Mouse (Mus musculus): Measurements from ENCODE around the gene Pepd. TPM values are rescaled to one million over a fixed set of nuclear protein-coding genes. Genes with fewer than 3 reads are reported as not detected.

The Pepd gene
- 62.7 and 68.6 TPM in 2 replicates for polyA plus RNA-seq (2015; fragmentation: Nextera tagmentation; extraction: Ambion mirVana)

GRCm38 (mm10) chr7:34911919-34912897 is at the start of gene Pepd:
Gene Pepd (plus strand): TSS chr7:34912379.
- WGBS: 7% methylated on average over 43 of the region's 44 CpGs
- peak within 1 kb of the TSS; percentile 83 for H3K4me2 ChIP-seq (ENCODE audit: low read length)
- H3K36me3 ChIP-seq (ENCODE audit: control insufficient read depth, insufficient read depth, low read length): no peaks in the 10 kb centered on the region
- no peaks in the 10 kb centered on the region for H3K27me3 ChIP-seq (ENCODE audit: control insufficient read depth, insufficient read depth, low read depth, low read length)
- H3K4me3 ChIP-seq (ENCODE audit: low read depth, low read length): peak within 1 kb of the TSS; percentile 90
- H3K4me1 ChIP-seq (ENCODE audit: control insufficient read depth, insufficient read depth, low read length): peaks cover 7% of the 10 kb centered on the region
- H3K27ac ChIP-seq (ENCODE audit: low read length): no peak within 1 kb of the TSS
- H3K9me3 ChIP-seq (replicated peaks; ENCODE audit: control insufficient read depth, low read length, poor library complexity, severe bottlenecking): no peaks in the 10 kb centered on the region; the same call in 1 of the 2 replicates
- ATAC-seq: peak; percentile 94
- H3K9ac ChIP-seq (ENCODE audit: low read depth, low read length): peak within 1 kb of the TSS; percentile 89

DNA sequence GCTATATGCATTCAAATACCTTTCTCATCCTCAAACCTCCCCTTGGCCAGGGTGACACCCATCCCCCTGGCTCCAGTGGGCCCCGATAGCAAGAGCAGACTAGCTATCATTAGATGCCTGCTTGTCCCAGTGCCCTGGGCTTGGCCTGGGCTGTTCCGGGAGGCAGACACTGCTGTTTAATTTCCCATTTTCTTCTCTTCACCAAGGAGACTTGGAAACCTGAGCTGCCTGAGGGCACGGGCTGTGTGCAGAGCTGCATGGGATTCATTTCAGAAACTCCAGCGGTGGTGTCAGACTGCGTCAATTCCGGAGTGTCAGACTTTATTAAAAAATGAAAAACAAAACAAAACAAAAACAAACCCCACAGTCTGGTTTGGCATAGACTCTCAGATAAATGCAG is 44.9 kb upstream of the Pepd start:
- ATAC-seq: no peak
- no peak overlapping the region for H3K9ac ChIP-seq (ENCODE audit: low read depth, low read length)
- H3K27me3 ChIP-seq (ENCODE audit: control insufficient read depth, insufficient read depth, low read depth, low read length): no peaks in the 10 kb centered on the region
- 49% methylated on average over 6 of the region's 6 CpGs for WGBS
- no peak overlapping the region for H3K4me2 ChIP-seq (ENCODE audit: low read length)
- peaks cover 6% of the 10 kb centered on the region; the same call in 1 of the 2 replicates for H3K4me1 ChIP-seq (ENCODE audit: control insufficient read depth, insufficient read depth, low read length)
- no peak overlapping the region for H3K4me3 ChIP-seq (ENCODE audit: low read depth, low read length)
- H3K36me3 ChIP-seq (ENCODE audit: control insufficient read depth, insufficient read depth, low read length): no peaks in the 10 kb centered on the region
- 0 out of 2 replicates have a peak overlapping the region, but pooled peaks have one; percentile 9 for H3K27ac ChIP-seq (ENCODE audit: low read length)
- H3K9me3 ChIP-seq (replicated peaks; ENCODE audit: control insufficient read depth, low read length, poor library complexity, severe bottlenecking): no peaks in the 10 kb centered on the region

DNA sequence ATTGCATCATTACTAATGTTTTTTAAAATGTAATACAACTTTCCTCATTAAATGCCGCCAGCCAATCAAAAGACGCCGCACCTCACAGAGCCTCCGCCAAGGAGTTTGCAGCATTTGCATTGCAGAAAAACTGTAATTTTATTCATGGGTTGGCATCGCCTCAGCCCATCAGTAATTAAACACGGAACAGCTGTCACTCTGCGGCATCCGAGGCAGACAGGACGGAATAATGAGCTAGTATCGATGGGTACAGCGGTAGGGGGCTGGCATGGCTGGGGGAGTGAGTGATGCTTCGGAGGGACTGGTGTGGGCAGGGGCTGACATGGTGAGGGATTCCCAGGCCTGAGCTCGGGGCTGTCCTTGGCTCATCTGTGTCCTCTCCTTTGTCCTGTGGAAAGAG is 42.5 kb upstream of the Pepd start:
- H3K27ac ChIP-seq (ENCODE audit: low read length): peak overlapping the region; percentile 47; the same call in 1 of the 2 replicates
- peak overlapping the region; percentile 27; the same call in 1 of the 2 replicates for H3K9ac ChIP-seq (ENCODE audit: low read depth, low read length)
- WGBS: 22% methylated on average over 13 of the region's 13 CpGs
- H3K36me3 ChIP-seq (ENCODE audit: control insufficient read depth, insufficient read depth, low read length): no peaks in the 10 kb centered on the region
- H3K4me1 ChIP-seq (ENCODE audit: control insufficient read depth, insufficient read depth, low read length): peaks cover 6% of the 10 kb centered on the region; the same call in 1 of the 2 replicates
- no peaks in the 10 kb centered on the region for H3K27me3 ChIP-seq (ENCODE audit: control insufficient read depth, insufficient read depth, low read depth, low read length)
- H3K4me2 ChIP-seq (ENCODE audit: low read length): peak overlapping the region; percentile 43
- ATAC-seq: peak; percentile 84
- H3K9me3 ChIP-seq (replicated peaks; ENCODE audit: control insufficient read depth, low read length, poor library complexity, severe bottlenecking): no peaks in the 10 kb centered on the region
- H3K4me3 ChIP-seq (ENCODE audit: low read depth, low read length): peak overlapping the region; percentile 11; the same call in 1 of the 2 replicates

DNA sequence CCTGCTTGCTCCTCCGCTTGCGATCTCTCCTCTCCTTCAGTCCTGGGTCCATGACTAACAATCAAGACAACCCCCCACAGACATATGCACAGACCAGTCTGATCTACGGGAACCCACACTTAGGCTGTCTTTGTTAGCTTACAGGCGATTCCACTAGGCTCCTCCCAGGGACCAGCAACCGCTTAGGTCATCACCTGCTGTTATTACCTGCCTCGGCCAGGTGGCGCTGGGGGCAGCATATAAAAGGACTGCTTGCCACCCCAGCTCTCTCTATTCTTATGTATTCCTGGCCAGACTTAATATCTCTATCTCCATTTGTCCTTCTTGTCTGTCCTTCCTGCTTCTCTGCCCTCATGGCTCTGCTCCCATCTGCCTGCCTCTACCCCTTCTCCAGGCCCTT is 35.4 kb upstream of the Pepd start:
- no peak overlapping the region for H3K4me3 ChIP-seq (ENCODE audit: low read depth, low read length)
- H3K4me2 ChIP-seq (ENCODE audit: low read length): no peak overlapping the region
- no peak overlapping the region for H3K9ac ChIP-seq (ENCODE audit: low read depth, low read length)
- no peak overlapping the region for H3K27ac ChIP-seq (ENCODE audit: low read length)
- 66% methylated on average over 7 of the region's 7 CpGs for WGBS
- no peaks in the 10 kb centered on the region for H3K36me3 ChIP-seq (ENCODE audit: control insufficient read depth, insufficient read depth, low read length)
- H3K4me1 ChIP-seq (ENCODE audit: control insufficient read depth, insufficient read depth, low read length): no peaks in the 10 kb centered on the region
- no peaks in the 10 kb centered on the region for H3K9me3 ChIP-seq (replicated peaks; ENCODE audit: control insufficient read depth, low read length, poor library complexity, severe bottlenecking)
- no peaks in the 10 kb centered on the region for H3K27me3 ChIP-seq (ENCODE audit: control insufficient read depth, insufficient read depth, low read depth, low read length)
- ATAC-seq: no peak

DNA sequence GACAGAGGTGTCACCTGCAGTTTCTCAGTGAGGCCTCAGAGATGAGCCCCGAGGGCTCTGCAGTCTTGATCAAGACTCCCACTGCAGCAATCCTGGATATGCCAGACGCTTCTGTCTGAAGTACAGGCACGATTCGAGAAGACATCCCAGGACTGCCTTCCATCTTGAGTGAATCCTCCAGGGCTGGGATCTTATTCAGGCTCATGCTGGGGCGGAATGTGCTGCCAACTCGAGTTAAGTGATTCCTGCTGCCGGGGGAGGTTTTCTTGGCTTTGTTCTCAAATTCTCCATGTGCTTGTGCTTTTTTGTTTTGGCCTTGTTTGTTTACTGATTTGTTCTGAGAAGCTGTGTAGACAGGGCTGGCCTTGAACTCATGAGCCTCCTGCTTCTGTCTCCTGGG is 34.4 kb upstream of the Pepd start:
- no peaks in the 10 kb centered on the region for H3K9me3 ChIP-seq (replicated peaks; ENCODE audit: control insufficient read depth, low read length, poor library complexity, severe bottlenecking)
- H3K27me3 ChIP-seq (ENCODE audit: control insufficient read depth, insufficient read depth, low read depth, low read length): no peaks in the 10 kb centered on the region; the same call in 1 of the 2 replicates
- H3K9ac ChIP-seq (ENCODE audit: low read depth, low read length): no peak overlapping the region
- H3K4me2 ChIP-seq (ENCODE audit: low read length): no peak overlapping the region
- 52% methylated on average over 7 of the region's 7 CpGs for WGBS
- H3K4me1 ChIP-seq (ENCODE audit: control insufficient read depth, insufficient read depth, low read length): no peaks in the 10 kb centered on the region
- H3K27ac ChIP-seq (ENCODE audit: low read length): no peak overlapping the region
- ATAC-seq: no peak
- no peaks in the 10 kb centered on the region for H3K36me3 ChIP-seq (ENCODE audit: control insufficient read depth, insufficient read depth, low read length)
- H3K4me3 ChIP-seq (ENCODE audit: low read depth, low read length): no peak overlapping the region

DNA sequence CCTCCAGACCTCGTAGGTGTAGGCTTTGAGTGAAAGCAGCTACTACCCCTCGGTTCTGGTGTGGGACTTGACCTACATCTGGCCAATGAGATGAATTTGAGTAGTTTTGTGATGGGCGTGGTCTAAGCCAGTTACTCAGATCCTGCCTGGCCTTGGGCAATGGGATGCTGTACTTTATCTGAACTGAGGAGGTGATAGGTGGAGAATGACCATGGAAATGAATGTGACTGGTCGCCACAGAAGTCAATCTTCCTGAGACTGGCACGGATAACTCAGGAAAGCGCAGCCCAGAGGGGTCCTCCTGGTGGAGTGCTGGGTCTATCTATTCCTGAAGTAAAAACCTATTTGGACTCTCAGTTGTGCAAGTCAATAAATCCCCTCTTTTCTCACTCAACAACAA is 23.7 kb upstream of the Pepd start:
- Histone ChIP-seq H3K27ac (ENCODE audit: low read length) (no peak overlapping the region), H3K9me3 (replicated peaks; ENCODE audit: control insufficient read depth, low read length, poor library complexity, severe bottlenecking) (no peaks in the 10 kb centered on the region), H3K9ac (ENCODE audit: low read depth, low read length) (no peak overlapping the region), H3K27me3 (ENCODE audit: control insufficient read depth, insufficient read depth, low read depth, low read length) (no peaks in the 10 kb centered on the region), H3K4me2 (ENCODE audit: low read length) (no peak overlapping the region), H3K4me3 (ENCODE audit: low read depth, low read length) (no peak overlapping the region), H3K4me1 (ENCODE audit: control insufficient read depth, insufficient read depth, low read length) (no peaks in the 10 kb centered on the region), H3K36me3 (ENCODE audit: control insufficient read depth, insufficient read depth, low read length) (no peaks in the 10 kb centered on the region)
- no peak for ATAC-seq
- 77% methylated on average over 6 of the region's 6 CpGs for WGBS

GRCm38 (mm10) chr7:34888891-34889290 is 23.3 kb upstream of the Pepd start:
- 45% methylated on average over 12 of the region's 12 CpGs for WGBS
- Histone ChIP-seq H3K9ac (ENCODE audit: low read depth, low read length) (no peak overlapping the region), H3K9me3 (replicated peaks; ENCODE audit: control insufficient read depth, low read length, poor library complexity, severe bottlenecking) (no peaks in the 10 kb centered on the region), H3K27ac (ENCODE audit: low read length) (no peak overlapping the region), H3K36me3 (ENCODE audit: control insufficient read depth, insufficient read depth, low read length) (no peaks in the 10 kb centered on the region), H3K4me1 (ENCODE audit: control insufficient read depth, insufficient read depth, low read length) (no peaks in the 10 kb centered on the region), H3K27me3 (ENCODE audit: control insufficient read depth, insufficient read depth, low read depth, low read length) (no peaks in the 10 kb centered on the region), H3K4me2 (ENCODE audit: low read length) (no peak overlapping the region), H3K4me3 (ENCODE audit: low read depth, low read length) (no peak overlapping the region)
- ATAC-seq: 0 out of 2 replicates have a peak, but pooled peaks have one; percentile 21

- Histone ChIP-seq H3K36me3 (ENCODE audit: control insufficient read depth, insufficient read depth, low read length) (no peaks in the 10 kb centered on the region), H3K4me3 (ENCODE audit: low read depth, low read length) (no peak overlapping the region), H3K4me1 (ENCODE audit: control insufficient read depth, insufficient read depth, low read length) (peaks cover 11% of the 10 kb centered on the region), H3K4me2 (ENCODE audit: low read length) (no peak overlapping the region), H3K27me3 (ENCODE audit: control insufficient read depth, insufficient read depth, low read depth, low read length) (no peaks in the 10 kb centered on the region), H3K27ac (ENCODE audit: low read length) (no peak overlapping the region), H3K9me3 (replicated peaks; ENCODE audit: control insufficient read depth, low read length, poor library complexity, severe bottlenecking) (no peaks in the 10 kb centered on the region), H3K9ac (ENCODE audit: low read depth, low read length) (no peak overlapping the region)
- 100% methylated on average over 1 of the region's 1 CpGs for WGBS
- no peak for ATAC-seq
Measured at GRCm38 (mm10) chr7:34892845-34893244, 19.3 kb upstream of the Pepd start.

DNA sequence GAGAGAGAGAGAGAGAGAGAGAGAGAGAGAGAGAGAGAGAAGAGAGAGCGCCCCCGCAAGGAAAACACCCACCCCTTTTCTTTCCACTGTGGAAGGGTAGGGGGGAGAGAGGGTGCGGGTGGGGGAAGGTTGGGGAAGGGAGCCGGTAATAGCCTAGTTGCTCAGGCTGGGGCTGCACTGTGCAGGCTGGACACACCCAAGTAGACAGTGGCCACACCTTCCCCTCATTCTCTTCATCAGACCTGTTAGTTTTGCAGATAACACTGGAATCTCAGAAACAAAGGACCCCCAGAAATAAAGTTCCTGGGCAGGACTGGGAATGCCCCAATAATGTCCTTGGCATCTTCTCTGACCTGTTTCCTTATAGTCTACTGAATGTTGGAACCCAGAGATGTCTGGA is 15.7 kb upstream of the Pepd start:
- H3K27me3 ChIP-seq (ENCODE audit: control insufficient read depth, insufficient read depth, low read depth, low read length): no peaks in the 10 kb centered on the region
- H3K27ac ChIP-seq (ENCODE audit: low read length): no peak overlapping the region
- no peaks in the 10 kb centered on the region for H3K9me3 ChIP-seq (replicated peaks; ENCODE audit: control insufficient read depth, low read length, poor library complexity, severe bottlenecking)
- no peak overlapping the region for H3K4me2 ChIP-seq (ENCODE audit: low read length)
- ATAC-seq: no peak
- peaks cover 13% of the 10 kb centered on the region for H3K4me1 ChIP-seq (ENCODE audit: control insufficient read depth, insufficient read depth, low read length)
- WGBS: 85% methylated on average over 2 of the region's 4 CpGs
- H3K9ac ChIP-seq (ENCODE audit: low read depth, low read length): no peak overlapping the region
- H3K4me3 ChIP-seq (ENCODE audit: low read depth, low read length): no peak overlapping the region
- no peaks in the 10 kb centered on the region for H3K36me3 ChIP-seq (ENCODE audit: control insufficient read depth, insufficient read depth, low read length)
